Mouse (Mus musculus): ENCODE data around the gene Nup214. TPM values are rescaled to one million over a fixed set of nuclear protein-coding genes. Genes with fewer than 3 reads are reported as not detected.

Gene Nup214
- polyA plus RNA-seq, 1 experiment from 2014 or later, result 47.8 TPM

DNA sequence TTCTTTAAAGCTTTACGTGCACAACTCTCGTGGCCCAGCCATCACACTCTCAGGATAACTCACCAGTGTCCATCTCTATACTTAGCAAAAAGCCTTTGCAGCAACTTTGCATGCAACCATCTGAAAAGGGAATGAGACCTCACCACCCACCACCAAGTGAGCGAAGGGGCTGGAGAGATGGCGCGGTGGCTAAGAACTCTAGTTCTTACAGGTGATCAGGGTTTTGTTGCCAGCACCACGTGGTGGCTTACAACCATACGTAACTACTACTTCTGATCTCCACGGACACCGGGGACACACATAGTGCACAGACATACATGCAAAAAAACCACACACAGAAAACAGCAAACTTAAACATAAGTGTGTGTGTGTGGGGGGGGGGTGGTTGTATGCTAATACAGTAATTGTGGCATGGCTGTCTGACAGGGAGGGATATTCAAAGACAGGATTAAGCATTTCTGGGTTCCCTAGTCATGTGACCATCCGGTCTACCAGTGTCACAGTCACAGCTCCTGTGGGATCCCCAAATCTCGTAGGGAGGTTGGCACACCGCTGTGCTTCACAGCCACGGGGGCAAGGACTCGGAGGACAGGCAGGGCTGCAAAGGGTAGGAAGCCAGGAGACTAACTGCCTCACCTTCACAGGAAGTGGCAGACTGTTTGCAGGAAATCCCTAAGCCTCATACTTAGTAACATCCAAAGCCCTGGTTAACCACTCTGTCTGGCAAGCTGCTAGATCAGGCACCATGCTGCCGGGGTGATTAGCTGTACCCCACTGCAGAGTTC is 88.6 kb downstream of the Nup214 start:
- no peak overlapping the region for H3K27ac ChIP-seq (ENCODE audit: low read depth, low read length)
- no peak overlapping the region for H3K9ac ChIP-seq (ENCODE audit: low read length)
- ATAC-seq (no peak), DNase-seq (ENCODE audit: low spot score) (no peak)
- no peaks in the 10 kb centered on the region for H3K36me3 ChIP-seq (ENCODE audit: control insufficient read depth, insufficient read depth, low read length)
- no peak overlapping the region for H3K4me3 ChIP-seq (ENCODE audit: low read depth, low read length)
- H3K4me2 ChIP-seq (ENCODE audit: low read length), result no peak overlapping the region
- no peaks in the 10 kb centered on the region for H3K4me1 ChIP-seq (ENCODE audit: control insufficient read depth, insufficient read depth, low read length)
- H3K27me3 ChIP-seq (replicated peaks; ENCODE audit: control insufficient read depth, insufficient read depth, low read length), result no peaks in the 10 kb centered on the region
- no peaks in the 10 kb centered on the region for H3K9me3 ChIP-seq (replicated peaks; ENCODE audit: control insufficient read depth, low read length)
- WGBS, result 89% methylated on average over 15 of the region's 15 CpGs

DNA sequence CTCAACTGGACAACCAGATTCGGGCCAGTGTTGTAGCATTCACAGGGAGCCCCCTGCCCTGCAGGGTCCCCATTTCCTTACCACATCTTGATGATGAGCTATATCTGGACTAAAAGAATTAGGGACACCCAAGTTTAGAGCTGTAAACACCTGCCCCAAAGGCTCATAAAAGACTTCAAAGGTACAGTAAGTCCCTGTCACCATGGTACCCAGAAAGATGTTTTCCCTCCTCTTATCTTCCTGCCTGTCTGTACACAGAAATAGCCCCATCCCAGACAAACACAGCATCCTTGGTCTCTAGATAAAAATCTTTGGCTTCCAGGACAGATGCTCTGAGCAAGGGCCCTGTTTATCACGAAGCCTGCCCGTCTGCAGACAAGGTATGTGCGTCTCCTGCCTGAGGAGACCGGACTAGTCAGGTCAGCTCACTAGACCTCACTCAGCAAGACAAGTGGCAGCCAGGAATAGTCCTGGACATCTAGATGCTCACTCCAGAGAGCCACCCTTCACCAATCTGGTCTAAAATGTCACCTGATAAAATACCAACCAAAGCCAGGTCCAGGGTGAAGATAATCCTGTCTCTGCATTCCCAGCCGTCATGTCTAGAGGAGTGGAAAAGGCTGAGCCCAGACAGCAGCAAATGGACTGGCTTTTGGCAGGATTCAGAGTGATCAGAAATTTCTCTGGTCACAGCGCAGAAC is 89.4 kb downstream of the Nup214 start:
- 84% methylated on average over 7 of the region's 7 CpGs for WGBS

DNA sequence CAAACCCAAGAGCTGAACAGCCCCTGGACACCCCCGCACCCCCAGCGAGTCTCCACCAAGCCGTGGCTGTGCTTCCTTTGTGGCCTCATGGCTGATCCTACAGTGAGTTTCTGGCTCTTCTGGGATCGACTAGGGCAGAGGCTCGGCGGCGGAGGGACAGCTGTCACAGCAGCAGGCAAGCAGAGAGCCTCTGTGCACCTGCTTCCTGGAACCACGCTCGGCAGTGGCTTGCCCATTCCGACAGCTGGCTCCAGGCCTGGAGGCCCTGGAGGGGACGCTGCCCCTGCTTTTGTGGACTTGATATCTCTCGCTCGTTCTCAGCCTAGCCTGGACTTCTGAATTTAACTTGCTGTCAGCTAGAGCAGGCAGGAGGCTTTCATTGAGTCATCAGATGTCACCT is 90.7 kb downstream of the Nup214 start:
- Histone ChIP-seq H3K9ac (ENCODE audit: low read length) (no peak overlapping the region), H3K9me3 (replicated peaks; ENCODE audit: control insufficient read depth, low read length) (no peaks in the 10 kb centered on the region), H3K27ac (ENCODE audit: low read depth, low read length) (no peak overlapping the region), H3K27me3 (replicated peaks; ENCODE audit: control insufficient read depth, insufficient read depth, low read length) (no peaks in the 10 kb centered on the region), H3K4me3 (ENCODE audit: low read depth, low read length) (no peak overlapping the region), H3K36me3 (ENCODE audit: control insufficient read depth, insufficient read depth, low read length) (no peaks in the 10 kb centered on the region), H3K4me1 (ENCODE audit: control insufficient read depth, insufficient read depth, low read length) (no peaks in the 10 kb centered on the region), H3K4me2 (ENCODE audit: low read length) (no peak overlapping the region)
- DNase-seq (ENCODE audit: low spot score), result no peak
- 69% methylated on average over 13 of the region's 13 CpGs for WGBS
- no peak for ATAC-seq

More for the DNA sequence above, 89.4 kb downstream of the Nup214 start:
- Histone ChIP-seq H3K36me3 (ENCODE audit: control insufficient read depth, insufficient read depth, low read length) (no peaks in the 10 kb centered on the region), H3K9ac (ENCODE audit: low read length) (no peak overlapping the region), H3K4me1 (ENCODE audit: control insufficient read depth, insufficient read depth, low read length) (no peaks in the 10 kb centered on the region), H3K9me3 (replicated peaks; ENCODE audit: control insufficient read depth, low read length) (no peaks in the 10 kb centered on the region), H3K4me2 (ENCODE audit: low read length) (no peak overlapping the region), H3K4me3 (ENCODE audit: low read depth, low read length) (no peak overlapping the region), H3K27ac (ENCODE audit: low read depth, low read length) (no peak overlapping the region), H3K27me3 (replicated peaks; ENCODE audit: control insufficient read depth, insufficient read depth, low read length) (no peaks in the 10 kb centered on the region)
- no peak for ATAC-seq
- no peak for DNase-seq (ENCODE audit: low spot score)

DNA sequence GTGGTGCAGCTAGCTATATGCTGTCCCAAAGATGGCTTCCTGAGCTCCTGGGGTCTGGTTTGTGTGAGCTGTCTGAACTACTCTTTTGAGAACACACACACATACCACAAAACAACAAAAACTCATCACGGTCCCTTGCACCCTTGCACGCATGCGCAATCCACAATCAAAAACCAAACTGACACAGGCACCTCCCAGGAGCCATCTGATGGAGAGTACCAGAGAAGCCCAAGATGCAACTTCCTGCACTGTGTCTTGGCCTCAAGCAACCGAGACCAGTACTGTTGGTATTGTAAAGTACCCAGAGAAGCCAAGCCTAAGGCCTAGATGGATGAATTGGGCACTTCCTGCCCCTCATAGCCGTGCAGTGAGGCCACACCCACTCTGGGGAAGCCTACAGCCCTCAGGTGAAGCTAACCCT is 91.1 kb downstream of the Nup214 start:
- ATAC-seq (no peak), DNase-seq (ENCODE audit: low spot score) (no peak)
- no peaks in the 10 kb centered on the region for H3K4me1 ChIP-seq (ENCODE audit: control insufficient read depth, insufficient read depth, low read length)
- no peak overlapping the region for H3K4me3 ChIP-seq (ENCODE audit: low read depth, low read length)
- no peak overlapping the region for H3K27ac ChIP-seq (ENCODE audit: low read depth, low read length)
- no peak overlapping the region for H3K9ac ChIP-seq (ENCODE audit: low read length)
- 76% methylated on average over 5 of the region's 5 CpGs for WGBS
- no peaks in the 10 kb centered on the region for H3K27me3 ChIP-seq (replicated peaks; ENCODE audit: control insufficient read depth, insufficient read depth, low read length)
- no peaks in the 10 kb centered on the region for H3K36me3 ChIP-seq (ENCODE audit: control insufficient read depth, insufficient read depth, low read length)
- H3K4me2 ChIP-seq (ENCODE audit: low read length), result no peak overlapping the region
- no peaks in the 10 kb centered on the region for H3K9me3 ChIP-seq (replicated peaks; ENCODE audit: control insufficient read depth, low read length)

DNA sequence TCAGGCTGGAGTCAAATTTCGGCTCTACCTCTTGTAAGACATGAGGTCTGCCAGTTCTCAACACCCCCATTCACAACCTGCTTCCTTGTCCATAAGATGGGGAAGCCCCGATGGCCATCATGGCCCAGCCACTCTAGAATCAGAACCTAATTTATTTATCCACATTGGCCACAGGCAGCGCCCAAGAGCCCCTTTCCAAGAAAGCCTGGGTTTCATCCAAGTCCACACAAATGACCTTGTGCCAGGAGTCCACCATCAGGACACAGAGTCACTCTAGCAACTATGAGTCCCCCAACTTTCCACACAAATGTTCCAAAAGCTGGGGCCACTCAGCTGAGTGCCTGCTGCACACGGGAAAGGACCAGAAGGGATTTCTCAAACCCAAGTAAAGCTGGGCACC is 91.8 kb downstream of the Nup214 start:
- no peak for DNase-seq (ENCODE audit: low spot score)
- no peaks in the 10 kb centered on the region for H3K27me3 ChIP-seq (replicated peaks; ENCODE audit: control insufficient read depth, insufficient read depth, low read length)
- ATAC-seq, result no peak

DNA sequence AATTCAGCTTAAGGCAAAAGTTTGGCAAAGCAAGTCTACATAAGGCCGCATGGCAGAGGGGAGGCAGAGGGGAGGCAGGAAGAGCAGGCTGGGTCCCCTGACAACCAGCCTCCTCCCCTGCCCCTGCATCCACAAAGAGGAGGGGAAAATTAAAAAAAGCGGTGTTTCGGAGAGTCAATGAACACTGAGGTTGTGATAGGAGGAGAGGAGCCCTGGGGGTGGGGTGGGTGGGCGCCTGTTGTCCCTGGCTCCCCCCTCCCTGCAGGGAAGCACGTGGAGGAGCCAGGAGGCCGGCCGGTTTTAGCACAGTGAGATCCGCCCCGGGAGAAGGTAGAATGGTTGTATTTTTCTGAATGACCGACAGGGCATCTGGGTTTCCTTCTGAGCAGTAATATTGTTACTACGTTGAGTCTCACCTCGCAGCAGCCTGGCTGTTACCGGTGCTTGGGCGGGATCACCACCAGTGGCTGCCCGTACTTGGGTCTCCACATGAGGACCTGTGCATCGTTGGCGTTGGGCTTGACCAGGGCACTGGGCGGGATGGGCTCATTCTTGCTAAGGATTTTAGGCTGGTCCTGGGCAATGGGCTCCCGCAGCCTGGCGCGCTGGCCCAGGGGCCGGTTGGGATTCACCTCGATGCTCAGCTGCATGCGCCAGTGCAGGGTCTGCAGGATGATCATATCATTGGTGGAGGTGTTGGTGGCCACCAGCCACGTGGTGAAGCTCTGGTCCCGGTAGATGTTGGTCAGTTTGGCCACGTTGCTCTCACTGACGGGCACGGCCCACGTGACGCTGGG is 94.8 kb downstream of the Nup214 start:
- H3K36me3 ChIP-seq (ENCODE audit: control insufficient read depth, insufficient read depth, low read length), result no peaks in the 10 kb centered on the region
- H3K9me3 ChIP-seq (replicated peaks; ENCODE audit: control insufficient read depth, low read length), result no peaks in the 10 kb centered on the region
- no peaks in the 10 kb centered on the region for H3K4me1 ChIP-seq (ENCODE audit: control insufficient read depth, insufficient read depth, low read length)
- H3K9ac ChIP-seq (ENCODE audit: low read length), result no peak overlapping the region
- no peak overlapping the region for H3K4me3 ChIP-seq (ENCODE audit: low read depth, low read length)
- no peaks in the 10 kb centered on the region for H3K27me3 ChIP-seq (replicated peaks; ENCODE audit: control insufficient read depth, insufficient read depth, low read length)
- H3K4me2 ChIP-seq (ENCODE audit: low read length), result no peak overlapping the region
- ATAC-seq (no peak), DNase-seq (ENCODE audit: low spot score) (no peak)
- no peak overlapping the region for H3K27ac ChIP-seq (ENCODE audit: low read depth, low read length)
- WGBS, result 52% methylated on average over 31 of the region's 31 CpGs

More for the DNA sequence above, 91.8 kb downstream of the Nup214 start:
- WGBS, result 77% methylated on average over 4 of the region's 4 CpGs
- no peak overlapping the region for H3K9ac ChIP-seq (ENCODE audit: low read length)
- no peaks in the 10 kb centered on the region for H3K9me3 ChIP-seq (replicated peaks; ENCODE audit: control insufficient read depth, low read length)
- H3K27ac ChIP-seq (ENCODE audit: low read depth, low read length), result no peak overlapping the region
- H3K4me1 ChIP-seq (ENCODE audit: control insufficient read depth, insufficient read depth, low read length), result no peaks in the 10 kb centered on the region
- H3K36me3 ChIP-seq (ENCODE audit: control insufficient read depth, insufficient read depth, low read length), result no peaks in the 10 kb centered on the region
- H3K4me2 ChIP-seq (ENCODE audit: low read length), result no peak overlapping the region
- H3K4me3 ChIP-seq (ENCODE audit: low read depth, low read length), result no peak overlapping the region

DNA sequence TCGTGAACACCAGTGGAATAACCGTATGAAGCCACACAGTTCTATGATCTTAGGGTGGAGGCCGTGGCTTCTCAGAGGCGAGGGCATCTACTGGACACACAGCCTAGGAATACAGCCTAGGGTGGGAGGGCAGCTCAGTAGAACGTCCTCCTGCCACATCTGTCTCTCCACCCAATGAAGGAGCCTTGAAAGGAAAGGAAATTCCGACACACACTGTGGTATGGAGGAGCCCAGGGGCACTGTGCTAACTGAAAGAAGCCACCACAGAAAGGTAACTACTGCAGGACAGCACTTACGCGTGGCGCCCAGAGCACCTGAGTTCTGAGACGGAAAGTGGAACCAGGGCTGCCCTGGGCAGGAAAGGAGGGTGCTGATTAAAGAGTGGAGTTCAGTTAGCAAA is 96.5 kb downstream of the Nup214 start:
- no peaks in the 10 kb centered on the region for H3K27me3 ChIP-seq (replicated peaks; ENCODE audit: control insufficient read depth, insufficient read depth, low read length)
- H3K27ac ChIP-seq (ENCODE audit: low read depth, low read length), result no peak overlapping the region
- H3K4me1 ChIP-seq (ENCODE audit: control insufficient read depth, insufficient read depth, low read length), result no peaks in the 10 kb centered on the region
- no peak overlapping the region for H3K9ac ChIP-seq (ENCODE audit: low read length)
- 93% methylated on average over 10 of the region's 10 CpGs for WGBS
- H3K9me3 ChIP-seq (replicated peaks; ENCODE audit: control insufficient read depth, low read length), result no peaks in the 10 kb centered on the region
- no peak overlapping the region for H3K4me2 ChIP-seq (ENCODE audit: low read length)
- H3K36me3 ChIP-seq (ENCODE audit: control insufficient read depth, insufficient read depth, low read length), result no peaks in the 10 kb centered on the region
- DNase-seq (ENCODE audit: low spot score) (no peak), ATAC-seq (no peak)
- H3K4me3 ChIP-seq (ENCODE audit: low read depth, low read length), result no peak overlapping the region

DNA sequence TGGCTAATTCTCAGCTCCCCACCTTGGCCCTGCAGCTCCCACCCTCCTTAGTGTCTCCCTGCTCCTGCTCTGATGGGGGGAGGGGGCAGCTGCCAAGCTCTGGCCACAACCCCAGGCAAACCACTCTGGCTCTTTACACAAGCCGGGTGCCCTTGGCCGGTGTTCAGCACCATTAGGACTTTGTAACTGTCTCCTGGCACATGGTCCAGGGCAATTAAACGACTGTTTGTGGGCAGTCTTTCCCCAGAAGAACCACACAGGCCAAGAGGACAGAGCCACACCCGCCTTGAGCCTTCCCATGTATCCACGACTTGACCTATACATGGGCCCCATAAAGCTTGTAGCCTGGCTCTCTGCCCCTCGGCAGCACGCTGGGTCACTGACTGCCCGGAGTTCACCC is 100.2 kb downstream of the Nup214 start:
- no peaks in the 10 kb centered on the region for H3K27me3 ChIP-seq (replicated peaks; ENCODE audit: control insufficient read depth, insufficient read depth, low read length)
- 70% methylated on average over 8 of the region's 8 CpGs for WGBS
- no peak overlapping the region for H3K27ac ChIP-seq (ENCODE audit: low read depth, low read length)
- H3K36me3 ChIP-seq (ENCODE audit: control insufficient read depth, insufficient read depth, low read length), result no peaks in the 10 kb centered on the region
- no peak overlapping the region for H3K4me3 ChIP-seq (ENCODE audit: low read depth, low read length)
- ATAC-seq (no peak), DNase-seq (ENCODE audit: low spot score) (no peak)
- no peak overlapping the region for H3K9ac ChIP-seq (ENCODE audit: low read length)
- H3K4me1 ChIP-seq (ENCODE audit: control insufficient read depth, insufficient read depth, low read length), result no peaks in the 10 kb centered on the region
- no peak overlapping the region for H3K4me2 ChIP-seq (ENCODE audit: low read length)
- H3K9me3 ChIP-seq (replicated peaks; ENCODE audit: control insufficient read depth, low read length), result no peaks in the 10 kb centered on the region
